Mouse (Mus musculus): ENCODE results near the gene Cd5. TPM values are rescaled to one million over a fixed set of nuclear protein-coding genes. Genes with fewer than 3 reads are reported as not detected.

Gene Cd5
- polyA plus RNA-seq, 1 experiment from 2014 or later = 0.42 TPM

GRCm38 (mm10) chr19:10757526-10757925 is 18.7 kb upstream of the Cd5 start:
- H3K9ac ChIP-seq = no peak overlapping the region
- peaks cover 16% of the 10 kb centered on the region for H3K4me1 ChIP-seq
- ATAC-seq (ENCODE audit: insufficient number of reproducible peaks, insufficient read depth, low FRiP score, low TSS enrichment, low read depth) = no peak
- no peak overlapping the region for H3K4me3 ChIP-seq
- no peaks in the 10 kb centered on the region for H3K36me3 ChIP-seq
- 84% methylated on average over 2 of the region's 2 CpGs for WGBS
- H3K4me2 ChIP-seq = no peak overlapping the region
- H3K9me3 ChIP-seq = no peaks in the 10 kb centered on the region
- H3K27me3 ChIP-seq = no peaks in the 10 kb centered on the region
- H3K27ac ChIP-seq = no peak overlapping the region

GRCm38 (mm10) chr19:10757125-10757524 is 18.3 kb upstream of the Cd5 start:
- H3K27me3 ChIP-seq = no peaks in the 10 kb centered on the region
- H3K36me3 ChIP-seq = no peaks in the 10 kb centered on the region
- H3K4me2 ChIP-seq = no peak overlapping the region
- no peak overlapping the region for H3K4me3 ChIP-seq
- H3K27ac ChIP-seq = no peak overlapping the region
- H3K9me3 ChIP-seq = no peaks in the 10 kb centered on the region
- H3K9ac ChIP-seq = no peak overlapping the region
- H3K4me1 ChIP-seq = peaks cover 16% of the 10 kb centered on the region
- no peak for ATAC-seq (ENCODE audit: insufficient number of reproducible peaks, insufficient read depth, low FRiP score, low TSS enrichment, low read depth)

- H3K4me3 ChIP-seq = no peak overlapping the region
- no peak overlapping the region for H3K9ac ChIP-seq
- no peaks in the 10 kb centered on the region for H3K27me3 ChIP-seq
- no peak for ATAC-seq (ENCODE audit: insufficient number of reproducible peaks, insufficient read depth, low FRiP score, low TSS enrichment, low read depth)
- H3K27ac ChIP-seq = no peak overlapping the region
- no peaks in the 10 kb centered on the region for H3K4me1 ChIP-seq
- WGBS = 92% methylated on average over 5 of the region's 5 CpGs
- H3K9me3 ChIP-seq = no peaks in the 10 kb centered on the region
- H3K4me2 ChIP-seq = no peak overlapping the region
- no peaks in the 10 kb centered on the region for H3K36me3 ChIP-seq
Measured at GRCm38 (mm10) chr19:10752646-10753045, 13.8 kb upstream of the Cd5 start.

GRCm38 (mm10) chr19:10752106-10752505 is 13.3 kb upstream of the Cd5 start:
- WGBS = 86% methylated on average over 6 of the region's 6 CpGs
- Histone ChIP-seq H3K36me3 (no peaks in the 10 kb centered on the region), H3K4me3 (no peak overlapping the region), H3K4me1 (no peaks in the 10 kb centered on the region), H3K27me3 (no peaks in the 10 kb centered on the region), H3K27ac (no peak overlapping the region), H3K4me2 (no peak overlapping the region), H3K9me3 (no peaks in the 10 kb centered on the region), H3K9ac (no peak overlapping the region)
- no peak for ATAC-seq (ENCODE audit: insufficient number of reproducible peaks, insufficient read depth, low FRiP score, low TSS enrichment, low read depth)

DNA sequence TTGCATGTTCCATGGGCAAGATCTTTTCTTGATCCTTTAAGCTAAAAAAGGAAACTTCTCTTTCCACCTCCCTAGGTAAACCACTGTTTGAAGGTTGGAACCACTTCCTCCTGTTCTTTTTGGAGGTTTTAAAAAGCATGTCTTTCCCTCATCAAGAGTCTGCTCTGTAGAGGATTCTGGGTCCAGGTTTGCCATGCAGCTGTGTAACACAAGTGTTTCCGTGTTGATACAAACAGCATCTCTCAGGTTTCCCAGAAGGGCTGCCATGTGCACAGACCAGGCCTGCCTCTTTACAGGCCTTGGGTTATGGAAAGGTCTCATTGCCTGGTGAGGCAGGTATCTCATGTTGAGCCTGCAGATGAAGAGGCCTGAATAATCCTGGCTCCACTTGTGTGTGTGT is 12.8 kb upstream of the Cd5 start:
- 83% methylated on average over 1 of the region's 1 CpGs for WGBS
- no peak for ATAC-seq (ENCODE audit: insufficient number of reproducible peaks, insufficient read depth, low FRiP score, low TSS enrichment, low read depth)
- H3K4me2 ChIP-seq = no peak overlapping the region

GRCm38 (mm10) chr19:10750161-10750560 is 11.4 kb upstream of the Cd5 start:
- no peak overlapping the region for H3K27ac ChIP-seq
- H3K4me3 ChIP-seq = no peak overlapping the region
- H3K36me3 ChIP-seq = no peaks in the 10 kb centered on the region
- no peak overlapping the region for H3K9ac ChIP-seq
- ATAC-seq (ENCODE audit: insufficient number of reproducible peaks, insufficient read depth, low FRiP score, low TSS enrichment, low read depth) = no peak
- H3K4me2 ChIP-seq = no peak overlapping the region
- no peaks in the 10 kb centered on the region for H3K4me1 ChIP-seq
- no peaks in the 10 kb centered on the region for H3K9me3 ChIP-seq
- 84% methylated on average over 6 of the region's 6 CpGs for WGBS
- no peaks in the 10 kb centered on the region for H3K27me3 ChIP-seq

More for the DNA sequence above, 12.8 kb upstream of the Cd5 start:
- H3K9me3 ChIP-seq = no peaks in the 10 kb centered on the region
- H3K9ac ChIP-seq = no peak overlapping the region
- H3K27me3 ChIP-seq = no peaks in the 10 kb centered on the region
- H3K36me3 ChIP-seq = no peaks in the 10 kb centered on the region
- no peak overlapping the region for H3K4me3 ChIP-seq
- no peak overlapping the region for H3K27ac ChIP-seq
- H3K4me1 ChIP-seq = no peaks in the 10 kb centered on the region

GRCm38 (mm10) chr19:10749295-10749694 is 10.5 kb upstream of the Cd5 start:
- no peaks in the 10 kb centered on the region for H3K27me3 ChIP-seq
- H3K9me3 ChIP-seq = no peaks in the 10 kb centered on the region
- 85% methylated on average over 6 of the region's 6 CpGs for WGBS
- H3K4me2 ChIP-seq = no peak overlapping the region
- no peak for ATAC-seq (ENCODE audit: insufficient number of reproducible peaks, insufficient read depth, low FRiP score, low TSS enrichment, low read depth)
- no peaks in the 10 kb centered on the region for H3K4me1 ChIP-seq
- H3K4me3 ChIP-seq = no peak overlapping the region
- no peaks in the 10 kb centered on the region for H3K36me3 ChIP-seq
- no peak overlapping the region for H3K9ac ChIP-seq
- no peak overlapping the region for H3K27ac ChIP-seq

GRCm38 (mm10) chr19:10748401-10749102 is 9.8 kb upstream of the Cd5 start:
- Histone ChIP-seq H3K4me3 (no peak overlapping the region), H3K36me3 (no peaks in the 10 kb centered on the region), H3K4me1 (no peaks in the 10 kb centered on the region), H3K9me3 (no peaks in the 10 kb centered on the region), H3K27ac (no peak overlapping the region), H3K9ac (no peak overlapping the region), H3K4me2 (no peak overlapping the region), H3K27me3 (no peaks in the 10 kb centered on the region)
- ATAC-seq (ENCODE audit: insufficient number of reproducible peaks, insufficient read depth, low FRiP score, low TSS enrichment, low read depth) = no peak
- 67% methylated on average over 11 of the region's 11 CpGs for WGBS

DNA sequence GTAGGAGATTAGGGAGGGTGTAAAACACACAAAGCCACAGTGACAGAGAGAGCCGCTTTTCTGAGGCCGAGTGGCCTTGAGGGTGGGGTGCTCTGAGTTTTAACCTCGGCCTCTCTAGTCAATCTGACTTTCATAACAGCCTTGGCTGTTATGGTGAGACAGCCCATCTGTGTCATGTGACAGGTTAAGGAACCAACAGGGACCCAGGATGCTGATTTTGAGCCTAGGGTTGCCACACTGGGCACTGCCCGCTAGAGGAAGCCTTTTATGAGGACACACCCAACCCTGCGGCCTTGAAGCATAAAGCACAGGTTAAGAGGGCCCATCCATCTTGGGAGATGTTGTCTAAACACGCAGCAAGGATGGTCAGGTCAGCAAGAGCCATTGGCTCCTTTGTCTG is 8.9 kb upstream of the Cd5 start:
- Histone ChIP-seq H3K9me3 (no peaks in the 10 kb centered on the region), H3K4me3 (no peak overlapping the region), H3K9ac (no peak overlapping the region), H3K36me3 (no peaks in the 10 kb centered on the region), H3K4me2 (no peak overlapping the region), H3K27ac (no peak overlapping the region), H3K27me3 (no peaks in the 10 kb centered on the region), H3K4me1 (no peaks in the 10 kb centered on the region)
- no peak for ATAC-seq (ENCODE audit: insufficient number of reproducible peaks, insufficient read depth, low FRiP score, low TSS enrichment, low read depth)
- WGBS = 88% methylated on average over 6 of the region's 6 CpGs

GRCm38 (mm10) chr19:10747182-10747581 is 8.4 kb upstream of the Cd5 start:
- 85% methylated on average over 7 of the region's 7 CpGs for WGBS
- H3K36me3 ChIP-seq = no peaks in the 10 kb centered on the region
- ATAC-seq (ENCODE audit: insufficient number of reproducible peaks, insufficient read depth, low FRiP score, low TSS enrichment, low read depth) = no peak
- no peaks in the 10 kb centered on the region for H3K4me1 ChIP-seq
- no peak overlapping the region for H3K27ac ChIP-seq
- H3K9me3 ChIP-seq = no peaks in the 10 kb centered on the region
- H3K4me2 ChIP-seq = no peak overlapping the region
- H3K4me3 ChIP-seq = no peak overlapping the region
- H3K27me3 ChIP-seq = no peaks in the 10 kb centered on the region
- H3K9ac ChIP-seq = no peak overlapping the region

DNA sequence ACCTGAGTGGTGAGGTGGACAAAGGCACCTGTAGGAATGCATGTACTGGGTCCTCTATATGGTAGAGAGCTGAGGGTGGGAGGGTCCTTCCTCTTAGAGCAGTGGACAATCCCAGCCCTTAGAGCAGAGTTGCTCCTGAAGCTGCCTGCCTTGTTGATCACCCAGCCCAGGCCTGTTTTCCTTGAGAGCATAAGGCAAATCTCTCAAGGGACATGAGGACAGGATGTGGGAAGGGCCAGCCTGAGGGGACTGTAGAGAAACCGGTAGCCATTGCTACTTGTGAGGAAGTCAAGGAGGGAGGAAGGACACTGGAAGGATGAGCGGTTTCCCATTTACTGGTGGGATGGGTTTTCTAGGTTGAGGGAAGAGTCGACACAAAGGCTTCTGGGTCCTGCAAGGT is 3.8 kb upstream of the Cd5 start:
- Histone ChIP-seq H3K4me1 (peaks cover 9% of the 10 kb centered on the region; the same call in 1 of the 2 replicates), H3K4me2 (no peak overlapping the region), H3K9me3 (no peaks in the 10 kb centered on the region), H3K9ac (no peak overlapping the region), H3K27me3 (no peaks in the 10 kb centered on the region), H3K36me3 (no peaks in the 10 kb centered on the region), H3K27ac (no peak overlapping the region), H3K4me3 (no peak overlapping the region)
- WGBS = 67% methylated on average over 3 of the region's 3 CpGs
- ATAC-seq (ENCODE audit: insufficient number of reproducible peaks, insufficient read depth, low FRiP score, low TSS enrichment, low read depth) = no peak; the same call in 1 of the 2 replicates

GRCm38 (mm10) chr19:10742145-10742544 is 3.3 kb upstream of the Cd5 start:
- Histone ChIP-seq H3K27ac (no peak overlapping the region), H3K4me1 (peaks cover 9% of the 10 kb centered on the region; the same call in 1 of the 2 replicates), H3K27me3 (no peaks in the 10 kb centered on the region), H3K4me2 (no peak overlapping the region), H3K9ac (no peak overlapping the region), H3K4me3 (no peak overlapping the region), H3K36me3 (no peaks in the 10 kb centered on the region), H3K9me3 (no peaks in the 10 kb centered on the region)
- no peak for ATAC-seq (ENCODE audit: insufficient number of reproducible peaks, insufficient read depth, low FRiP score, low TSS enrichment, low read depth)
- 83% methylated on average over 6 of the region's 6 CpGs for WGBS

Data from embryonic facial prominence, embryonic 13.5 days (tissue).